Mouse (Mus musculus): Measurements from ENCODE around the gene Rcsd1. TPM values are rescaled to one million over a fixed set of nuclear protein-coding genes. Genes with fewer than 3 reads are reported as not detected.
A peak's percentile ranks its signal among the peaks of the same experiment; 100 is the strongest.

Gene Rcsd1
- polyA plus RNA-seq, 1 experiment from 2014 or later = 13.9 TPM

- H3K4me3 ChIP-seq = no peak overlapping the region
- peaks cover 11% of the 10 kb centered on the region for H3K36me3 ChIP-seq
- no peak overlapping the region for H3K9ac ChIP-seq
- no peak for ATAC-seq (ENCODE audit: insufficient number of reproducible peaks, insufficient read depth, low FRiP score, low TSS enrichment, low read depth)
- no peak overlapping the region for H3K27ac ChIP-seq
- no peak overlapping the region for H3K4me2 ChIP-seq
- no peaks in the 10 kb centered on the region for H3K27me3 ChIP-seq
- 77% methylated on average over 6 of the region's 6 CpGs for WGBS
- no peaks in the 10 kb centered on the region for H3K4me1 ChIP-seq
- no peaks in the 10 kb centered on the region for H3K9me3 ChIP-seq
These were observed 54.5 kb downstream of the Rcsd1 start for GRCm38 (mm10) chr1:165655022-165655421.

- Histone ChIP-seq H3K27ac (no peak overlapping the region), H3K9me3 (no peaks in the 10 kb centered on the region), H3K4me2 (no peak overlapping the region), H3K9ac (no peak overlapping the region), H3K27me3 (no peaks in the 10 kb centered on the region), H3K4me1 (no peaks in the 10 kb centered on the region), H3K4me3 (no peak overlapping the region), H3K36me3 (peaks cover 11% of the 10 kb centered on the region)
- ATAC-seq (ENCODE audit: insufficient number of reproducible peaks, insufficient read depth, low FRiP score, low TSS enrichment, low read depth) = no peak
- 83% methylated on average over 14 of the region's 14 CpGs for WGBS
These were observed 56.3 kb downstream of the Rcsd1 start for GRCm38 (mm10) chr1:165653126-165653885.

GRCm38 (mm10) chr1:165652507-165652906 is 57.0 kb downstream of the Rcsd1 start:
- Histone ChIP-seq H3K9me3 (no peaks in the 10 kb centered on the region), H3K9ac (no peak overlapping the region), H3K36me3 (peaks cover 4% of the 10 kb centered on the region), H3K4me2 (no peak overlapping the region), H3K4me3 (no peak overlapping the region), H3K27me3 (no peaks in the 10 kb centered on the region), H3K27ac (no peak overlapping the region), H3K4me1 (no peaks in the 10 kb centered on the region)
- 73% methylated on average over 2 of the region's 2 CpGs for WGBS
- no peak for ATAC-seq (ENCODE audit: insufficient number of reproducible peaks, insufficient read depth, low FRiP score, low TSS enrichment, low read depth)

GRCm38 (mm10) chr1:165651158-165651557 is 58.4 kb downstream of the Rcsd1 start:
- Histone ChIP-seq H3K36me3 (no peaks in the 10 kb centered on the region; the same call in 1 of the 2 replicates), H3K4me2 (no peak overlapping the region), H3K9ac (no peak overlapping the region), H3K4me1 (no peaks in the 10 kb centered on the region), H3K27ac (no peak overlapping the region), H3K27me3 (no peaks in the 10 kb centered on the region), H3K4me3 (no peak overlapping the region), H3K9me3 (no peaks in the 10 kb centered on the region)
- no peak for ATAC-seq (ENCODE audit: insufficient number of reproducible peaks, insufficient read depth, low FRiP score, low TSS enrichment, low read depth)
- 65% methylated on average over 5 of the region's 5 CpGs for WGBS

- ATAC-seq (ENCODE audit: insufficient number of reproducible peaks, insufficient read depth, low FRiP score, low TSS enrichment, low read depth) = no peak
- no peaks in the 10 kb centered on the region for H3K36me3 ChIP-seq
- H3K27ac ChIP-seq = no peak overlapping the region
- no peaks in the 10 kb centered on the region for H3K27me3 ChIP-seq
- H3K9ac ChIP-seq = no peak overlapping the region
- no peaks in the 10 kb centered on the region for H3K4me1 ChIP-seq
- no peaks in the 10 kb centered on the region for H3K9me3 ChIP-seq
- no peak overlapping the region for H3K4me2 ChIP-seq
- 77% methylated on average over 4 of the region's 4 CpGs for WGBS
- no peak overlapping the region for H3K4me3 ChIP-seq
These were observed 64.5 kb downstream of the Rcsd1 start for GRCm38 (mm10) chr1:165645102-165645501.

GRCm38 (mm10) chr1:165643735-165644134 is 65.8 kb downstream of the Rcsd1 start:
- Histone ChIP-seq H3K27ac (no peak overlapping the region), H3K27me3 (no peaks in the 10 kb centered on the region), H3K9ac (no peak overlapping the region), H3K9me3 (no peaks in the 10 kb centered on the region), H3K4me3 (no peak overlapping the region; the same call in 1 of the 2 replicates), H3K36me3 (no peaks in the 10 kb centered on the region), H3K4me2 (no peak overlapping the region), H3K4me1 (no peaks in the 10 kb centered on the region)
- no peak for ATAC-seq (ENCODE audit: insufficient number of reproducible peaks, insufficient read depth, low FRiP score, low TSS enrichment, low read depth)
- WGBS = 57% methylated on average over 5 of the region's 5 CpGs

- 0% methylated on average over 16 of the region's 16 CpGs for WGBS
- peak overlapping the region; percentile 92 for H3K9ac ChIP-seq
- ATAC-seq (ENCODE audit: insufficient number of reproducible peaks, insufficient read depth, low FRiP score, low TSS enrichment, low read depth) = peak; percentile 40; the same call in 1 of the 2 replicates
These were observed 66.7 kb downstream of the Rcsd1 start for GRCm38 (mm10) chr1:165642780-165643311.

GRCm38 (mm10) chr1:165641786-165642771 is 67.5 kb downstream of the Rcsd1 start:
- H3K9ac ChIP-seq = peak overlapping the region; percentile 92
- ATAC-seq (ENCODE audit: insufficient number of reproducible peaks, insufficient read depth, low FRiP score, low TSS enrichment, low read depth) = peak; percentile 81
- H3K27me3 ChIP-seq = no peaks in the 10 kb centered on the region
- under 1% methylated on average over 75 of the region's 75 CpGs for WGBS
- no peaks in the 10 kb centered on the region for H3K9me3 ChIP-seq
- H3K36me3 ChIP-seq = no peaks in the 10 kb centered on the region
- H3K27ac ChIP-seq = peak overlapping the region; percentile 95
- peak overlapping the region; percentile 67 for H3K4me2 ChIP-seq
- H3K4me3 ChIP-seq = peak overlapping the region; percentile 73
- no peaks in the 10 kb centered on the region for H3K4me1 ChIP-seq

More at GRCm38 (mm10) chr1:165642780-165643311, 66.7 kb downstream of the Rcsd1 start:
- no peaks in the 10 kb centered on the region for H3K27me3 ChIP-seq
- H3K27ac ChIP-seq = peak overlapping the region; percentile 95
- no peaks in the 10 kb centered on the region for H3K9me3 ChIP-seq
- no peaks in the 10 kb centered on the region for H3K4me1 ChIP-seq
- H3K4me3 ChIP-seq = peak overlapping the region; percentile 73
- H3K4me2 ChIP-seq = peak overlapping the region; percentile 67
- no peaks in the 10 kb centered on the region for H3K36me3 ChIP-seq

- WGBS = 5% methylated on average over 16 of the region's 16 CpGs
- Histone ChIP-seq H3K4me3 (peak overlapping the region; percentile 73), H3K36me3 (no peaks in the 10 kb centered on the region), H3K4me1 (no peaks in the 10 kb centered on the region), H3K27me3 (no peaks in the 10 kb centered on the region), H3K27ac (peak overlapping the region; percentile 82; the same call in 1 of the 2 replicates), H3K9ac (peak overlapping the region; percentile 76), H3K9me3 (no peaks in the 10 kb centered on the region), H3K4me2 (peak overlapping the region; percentile 67)
- ATAC-seq (ENCODE audit: insufficient number of reproducible peaks, insufficient read depth, low FRiP score, low TSS enrichment, low read depth) = no peak; the same call in 1 of the 2 replicates
These were observed 68.2 kb downstream of the Rcsd1 start for GRCm38 (mm10) chr1:165641271-165641771.

- Histone ChIP-seq H3K4me3 (no peak overlapping the region), H3K4me1 (peaks cover 26% of the 10 kb centered on the region), H3K27ac (no peak overlapping the region), H3K36me3 (no peaks in the 10 kb centered on the region), H3K9me3 (no peaks in the 10 kb centered on the region), H3K27me3 (no peaks in the 10 kb centered on the region), H3K4me2 (no peak overlapping the region), H3K9ac (no peak overlapping the region)
- WGBS = 69% methylated on average over 8 of the region's 8 CpGs
- ATAC-seq (ENCODE audit: insufficient number of reproducible peaks, insufficient read depth, low FRiP score, low TSS enrichment, low read depth) = no peak
These were observed 73.3 kb downstream of the Rcsd1 start for GRCm38 (mm10) chr1:165636289-165636688.
